Mouse (Mus musculus): ENCODE data around the gene Hsd17b7. TPM values are rescaled to one million over a fixed set of nuclear protein-coding genes. Genes with fewer than 3 reads are reported as not detected.

Gene Hsd17b7
- polyA plus RNA-seq, 1 experiment from 2014 or later = 31.8 TPM

GRCm38 (mm10) chr1:169949981-169950380 is 19.1 kb downstream of the Hsd17b7 start:
- Histone ChIP-seq H3K27ac (ENCODE audit: low read depth, low read length) (0 out of 2 replicates have a peak overlapping the region, but pooled peaks have one; percentile 15), H3K9me3 (replicated peaks; ENCODE audit: control insufficient read depth, low read length) (no peaks in the 10 kb centered on the region), H3K4me2 (0 out of 2 replicates have a peak overlapping the region, but pooled peaks have one; percentile 8), H3K27me3 (ENCODE audit: control insufficient read depth, insufficient read depth, low read length) (no peaks in the 10 kb centered on the region), H3K4me1 (ENCODE audit: control insufficient read depth, insufficient read depth, low read length) (no peaks in the 10 kb centered on the region), H3K36me3 (ENCODE audit: control insufficient read depth, insufficient read depth, low read length) (peaks cover 19% of the 10 kb centered on the region), H3K4me3 (ENCODE audit: low read depth, low read length) (no peak overlapping the region), H3K9ac (ENCODE audit: low read depth, low read length) (no peak overlapping the region)
- 50% methylated on average over 7 of the region's 7 CpGs for WGBS (ENCODE audit: insufficient replicate concordance)
- ATAC-seq (replicated peaks; ENCODE audit: insufficient number of reproducible peaks, low FRiP score, low TSS enrichment) = no peak

DNA sequence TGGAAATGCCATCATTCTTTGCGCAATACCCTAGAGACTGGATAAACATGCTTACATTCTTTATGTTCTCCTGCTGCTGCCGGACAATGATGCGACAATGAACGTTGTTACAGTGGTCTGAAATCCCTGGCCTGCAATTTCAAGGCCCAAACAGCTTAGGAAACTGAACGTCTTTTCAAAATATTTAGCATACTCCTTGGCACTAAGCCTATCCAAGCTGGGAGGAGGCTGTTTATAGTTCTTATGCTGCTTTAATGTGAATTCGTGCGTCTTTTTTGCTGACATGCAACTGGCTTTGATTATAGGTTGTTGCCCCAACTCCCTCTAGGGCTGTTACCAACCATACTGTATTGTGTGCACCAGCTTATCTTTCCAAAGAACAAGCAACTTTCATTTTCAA is 20.2 kb downstream of the Hsd17b7 start:
- 80% methylated on average over 7 of the region's 7 CpGs for WGBS (ENCODE audit: insufficient replicate concordance)
- Histone ChIP-seq H3K4me3 (ENCODE audit: low read depth, low read length) (no peak overlapping the region), H3K27ac (ENCODE audit: low read depth, low read length) (no peak overlapping the region), H3K4me1 (ENCODE audit: control insufficient read depth, insufficient read depth, low read length) (no peaks in the 10 kb centered on the region), H3K36me3 (ENCODE audit: control insufficient read depth, insufficient read depth, low read length) (peaks cover 13% of the 10 kb centered on the region), H3K27me3 (ENCODE audit: control insufficient read depth, insufficient read depth, low read length) (no peaks in the 10 kb centered on the region), H3K4me2 (no peak overlapping the region), H3K9ac (ENCODE audit: low read depth, low read length) (no peak overlapping the region), H3K9me3 (replicated peaks; ENCODE audit: control insufficient read depth, low read length) (no peaks in the 10 kb centered on the region)
- ATAC-seq (replicated peaks; ENCODE audit: insufficient number of reproducible peaks, low FRiP score, low TSS enrichment) = no peak

DNA sequence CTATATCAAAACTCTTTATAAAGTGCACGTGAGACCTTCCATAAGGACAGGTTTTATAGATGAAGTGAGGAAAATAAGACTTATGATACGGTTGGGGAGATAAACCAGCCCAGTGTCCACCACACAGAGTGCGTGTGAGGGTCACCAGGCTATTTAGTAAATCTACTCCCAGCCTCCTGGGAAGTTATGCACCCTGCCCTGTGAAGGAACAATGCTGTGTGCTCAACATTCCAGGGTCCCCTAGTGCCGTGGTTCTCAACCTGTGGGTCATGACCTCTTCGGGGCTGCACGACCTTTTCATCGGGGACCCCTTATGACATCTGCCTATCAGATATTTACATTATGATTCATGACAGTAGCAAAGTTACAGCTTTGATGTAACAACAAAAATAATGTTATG is 20.8 kb downstream of the Hsd17b7 start:
- Histone ChIP-seq H3K4me1 (ENCODE audit: control insufficient read depth, insufficient read depth, low read length) (no peaks in the 10 kb centered on the region), H3K27ac (ENCODE audit: low read depth, low read length) (no peak overlapping the region), H3K4me3 (ENCODE audit: low read depth, low read length) (no peak overlapping the region), H3K9ac (ENCODE audit: low read depth, low read length) (no peak overlapping the region), H3K4me2 (no peak overlapping the region), H3K9me3 (replicated peaks; ENCODE audit: control insufficient read depth, low read length) (no peaks in the 10 kb centered on the region), H3K27me3 (ENCODE audit: control insufficient read depth, insufficient read depth, low read length) (no peaks in the 10 kb centered on the region), H3K36me3 (ENCODE audit: control insufficient read depth, insufficient read depth, low read length) (peaks cover 11% of the 10 kb centered on the region)
- ATAC-seq (replicated peaks; ENCODE audit: insufficient number of reproducible peaks, low FRiP score, low TSS enrichment) = no peak
- 68% methylated on average over 7 of the region's 7 CpGs for WGBS (ENCODE audit: insufficient replicate concordance)

GRCm38 (mm10) chr1:169947654-169948053 is 21.4 kb downstream of the Hsd17b7 start:
- no peak overlapping the region for H3K27ac ChIP-seq (ENCODE audit: low read depth, low read length)
- H3K4me1 ChIP-seq (ENCODE audit: control insufficient read depth, insufficient read depth, low read length) = no peaks in the 10 kb centered on the region
- 73% methylated on average over 6 of the region's 6 CpGs for WGBS (ENCODE audit: insufficient replicate concordance)
- H3K9me3 ChIP-seq (replicated peaks; ENCODE audit: control insufficient read depth, low read length) = no peaks in the 10 kb centered on the region
- ATAC-seq (replicated peaks; ENCODE audit: insufficient number of reproducible peaks, low FRiP score, low TSS enrichment) = no peak
- no peak overlapping the region for H3K9ac ChIP-seq (ENCODE audit: low read depth, low read length)
- H3K4me3 ChIP-seq (ENCODE audit: low read depth, low read length) = no peak overlapping the region
- peaks cover 5% of the 10 kb centered on the region for H3K36me3 ChIP-seq (ENCODE audit: control insufficient read depth, insufficient read depth, low read length)
- H3K4me2 ChIP-seq = no peak overlapping the region
- H3K27me3 ChIP-seq (ENCODE audit: control insufficient read depth, insufficient read depth, low read length) = no peaks in the 10 kb centered on the region

- H3K27me3 ChIP-seq (ENCODE audit: control insufficient read depth, insufficient read depth, low read length) = no peaks in the 10 kb centered on the region
- H3K36me3 ChIP-seq (ENCODE audit: control insufficient read depth, insufficient read depth, low read length) = peaks cover 5% of the 10 kb centered on the region
- no peak overlapping the region for H3K27ac ChIP-seq (ENCODE audit: low read depth, low read length)
- no peak overlapping the region for H3K9ac ChIP-seq (ENCODE audit: low read depth, low read length)
- H3K4me2 ChIP-seq = no peak overlapping the region
- no peaks in the 10 kb centered on the region for H3K4me1 ChIP-seq (ENCODE audit: control insufficient read depth, insufficient read depth, low read length)
- H3K9me3 ChIP-seq (replicated peaks; ENCODE audit: control insufficient read depth, low read length) = no peaks in the 10 kb centered on the region
- WGBS (ENCODE audit: insufficient replicate concordance) = 70% methylated on average over 3 of the region's 3 CpGs
- no peak for ATAC-seq (replicated peaks; ENCODE audit: insufficient number of reproducible peaks, low FRiP score, low TSS enrichment)
- H3K4me3 ChIP-seq (ENCODE audit: low read depth, low read length) = no peak overlapping the region
Observed at GRCm38 (mm10) chr1:169946004-169946403, 23.0 kb downstream of the Hsd17b7 start.

GRCm38 (mm10) chr1:169939345-169939744 is 29.7 kb downstream of the Hsd17b7 start:
- no peaks in the 10 kb centered on the region for H3K36me3 ChIP-seq (ENCODE audit: control insufficient read depth, insufficient read depth, low read length)
- no peaks in the 10 kb centered on the region for H3K27me3 ChIP-seq (ENCODE audit: control insufficient read depth, insufficient read depth, low read length)
- no peak overlapping the region for H3K27ac ChIP-seq (ENCODE audit: low read depth, low read length)
- no peak for ATAC-seq (replicated peaks; ENCODE audit: insufficient number of reproducible peaks, low FRiP score, low TSS enrichment)
- no peaks in the 10 kb centered on the region for H3K4me1 ChIP-seq (ENCODE audit: control insufficient read depth, insufficient read depth, low read length)
- H3K4me3 ChIP-seq (ENCODE audit: low read depth, low read length) = no peak overlapping the region
- WGBS (ENCODE audit: insufficient replicate concordance) = 4% methylated on average over 2 of the region's 2 CpGs
- H3K4me2 ChIP-seq = no peak overlapping the region
- H3K9ac ChIP-seq (ENCODE audit: low read depth, low read length) = no peak overlapping the region
- H3K9me3 ChIP-seq (replicated peaks; ENCODE audit: control insufficient read depth, low read length) = no peaks in the 10 kb centered on the region

DNA sequence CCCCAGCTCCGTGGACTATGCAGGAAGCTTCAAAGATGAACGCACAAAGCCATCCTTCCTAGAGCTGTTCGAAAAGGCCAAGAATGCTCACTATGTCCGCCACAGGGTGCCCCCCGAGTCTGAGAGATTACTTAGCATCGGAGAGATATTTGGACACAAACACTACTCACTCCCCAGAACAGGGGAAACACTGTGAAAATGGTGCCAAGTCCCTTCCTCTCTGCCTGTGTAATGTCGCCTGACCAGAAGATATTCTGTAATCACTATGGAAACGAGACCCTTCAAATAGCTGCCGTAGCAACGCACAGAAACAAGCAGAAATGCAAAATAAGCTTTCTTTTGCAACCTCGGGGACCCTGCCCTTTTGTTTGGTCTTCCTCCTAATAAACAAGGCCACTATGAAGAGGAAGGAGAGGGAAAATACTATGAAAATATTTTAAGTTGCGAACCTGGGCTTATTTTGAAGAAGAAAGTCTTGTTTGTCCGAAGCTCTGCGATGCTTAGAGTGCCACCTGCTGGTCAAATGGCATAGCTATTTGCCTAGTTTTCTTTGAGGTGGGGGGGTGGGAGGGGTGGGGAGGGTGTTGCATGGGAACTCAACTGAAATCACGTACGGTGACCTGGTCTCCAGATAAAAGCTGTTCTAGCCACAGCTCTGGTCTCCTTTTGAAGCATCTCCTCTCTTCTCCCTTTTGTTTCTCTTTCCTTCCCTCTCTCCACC is 34.9 kb downstream of the Hsd17b7 start:
- no peaks in the 10 kb centered on the region for H3K9me3 ChIP-seq (replicated peaks; ENCODE audit: control insufficient read depth, low read length)
- 45% methylated on average over 16 of the region's 16 CpGs for WGBS (ENCODE audit: insufficient replicate concordance)
- peak overlapping the region; percentile 45 for H3K4me2 ChIP-seq
- no peak overlapping the region for H3K4me3 ChIP-seq (ENCODE audit: low read depth, low read length)
- H3K27me3 ChIP-seq (ENCODE audit: control insufficient read depth, insufficient read depth, low read length) = no peaks in the 10 kb centered on the region
- H3K9ac ChIP-seq (ENCODE audit: low read depth, low read length) = no peak overlapping the region
- H3K36me3 ChIP-seq (ENCODE audit: control insufficient read depth, insufficient read depth, low read length) = no peaks in the 10 kb centered on the region
- no peak for ATAC-seq (replicated peaks; ENCODE audit: insufficient number of reproducible peaks, low FRiP score, low TSS enrichment)
- no peaks in the 10 kb centered on the region for H3K4me1 ChIP-seq (ENCODE audit: control insufficient read depth, insufficient read depth, low read length)
- H3K27ac ChIP-seq (ENCODE audit: low read depth, low read length) = no peak overlapping the region

GRCm38 (mm10) chr1:169932122-169932746 is 36.8 kb downstream of the Hsd17b7 start:
- ATAC-seq (replicated peaks; ENCODE audit: insufficient number of reproducible peaks, low FRiP score, low TSS enrichment) = no peak
- Histone ChIP-seq H3K9me3 (replicated peaks; ENCODE audit: control insufficient read depth, low read length) (no peaks in the 10 kb centered on the region), H3K27me3 (ENCODE audit: control insufficient read depth, insufficient read depth, low read length) (no peaks in the 10 kb centered on the region), H3K9ac (ENCODE audit: low read depth, low read length) (no peak overlapping the region), H3K4me2 (no peak overlapping the region), H3K4me1 (ENCODE audit: control insufficient read depth, insufficient read depth, low read length) (no peaks in the 10 kb centered on the region), H3K4me3 (ENCODE audit: low read depth, low read length) (no peak overlapping the region), H3K27ac (ENCODE audit: low read depth, low read length) (no peak overlapping the region), H3K36me3 (ENCODE audit: control insufficient read depth, insufficient read depth, low read length) (no peaks in the 10 kb centered on the region)
- 73% methylated on average over 7 of the region's 7 CpGs for WGBS (ENCODE audit: insufficient replicate concordance)

- Histone ChIP-seq H3K27ac (ENCODE audit: low read depth, low read length) (no peak overlapping the region), H3K4me3 (ENCODE audit: low read depth, low read length) (no peak overlapping the region), H3K9me3 (replicated peaks; ENCODE audit: control insufficient read depth, low read length) (no peaks in the 10 kb centered on the region), H3K9ac (ENCODE audit: low read depth, low read length) (no peak overlapping the region), H3K27me3 (ENCODE audit: control insufficient read depth, insufficient read depth, low read length) (no peaks in the 10 kb centered on the region), H3K4me2 (no peak overlapping the region), H3K4me1 (ENCODE audit: control insufficient read depth, insufficient read depth, low read length) (no peaks in the 10 kb centered on the region), H3K36me3 (ENCODE audit: control insufficient read depth, insufficient read depth, low read length) (no peaks in the 10 kb centered on the region)
- no peak for ATAC-seq (replicated peaks; ENCODE audit: insufficient number of reproducible peaks, low FRiP score, low TSS enrichment)
- WGBS (ENCODE audit: insufficient replicate concordance) = 73% methylated on average over 7 of the region's 7 CpGs
Observed at GRCm38 (mm10) chr1:169931698-169932097, 37.3 kb downstream of the Hsd17b7 start.

Measured in heart, embryonic 11.5 days (tissue).